Mouse (Mus musculus): ENCODE data around the gene Fth1.
"Not testable (repeated sequence)": the region's sequence is repeated elsewhere in the genome, so short reads cannot be mapped to it uniquely, and the experiment has no call there.

The Fth1 gene

DNA sequence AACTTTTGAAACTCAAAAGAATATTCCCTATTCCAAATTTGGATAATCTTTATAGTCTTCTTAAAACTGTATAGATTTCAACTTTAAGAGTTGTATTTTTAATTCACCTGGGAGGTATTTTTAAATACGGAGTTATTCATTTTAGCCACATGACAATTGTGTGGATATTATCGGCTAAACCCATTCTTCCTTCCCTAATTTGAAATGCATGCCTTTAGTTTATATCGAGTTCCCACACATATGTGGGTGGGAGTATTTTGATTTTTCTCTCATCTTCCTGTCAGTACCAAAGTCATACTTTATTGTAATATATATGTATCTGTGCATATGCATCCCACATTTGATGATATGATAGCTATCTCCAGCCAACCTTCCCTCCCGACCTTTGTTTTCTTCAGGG, at the start of gene Fth1:
Gene Fth1, plus strand, starts transcription at position 341 of the 400 bp plus-strand sequence.
- no peak for DNase-seq (ENCODE audit: low spot score in 2 of 2)

DNA sequence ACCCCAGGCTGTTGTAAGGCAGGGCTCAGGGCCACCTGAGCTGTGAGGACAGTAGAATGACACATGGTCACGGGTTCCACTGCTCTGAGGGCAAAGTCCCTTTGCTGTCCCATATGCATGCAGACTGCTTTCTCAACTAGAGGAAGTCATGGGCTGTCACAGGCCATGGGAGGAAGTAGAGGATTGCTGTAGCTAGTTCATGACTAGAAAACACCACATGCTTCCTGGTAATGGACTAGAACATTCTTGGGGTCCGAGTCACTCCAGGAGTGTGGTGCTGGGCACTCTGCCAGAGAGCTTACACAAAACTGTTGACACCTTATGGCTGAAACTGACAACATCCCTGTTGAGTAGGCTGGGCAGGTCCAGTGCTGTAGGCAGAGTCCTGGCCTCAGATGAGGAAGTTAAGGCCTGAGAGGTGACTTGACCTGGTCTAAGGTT, 49.2 kb upstream of the Fth1 start:
- not testable (repeated sequence) for DNase-seq (ENCODE audit: low spot score in 2 of 2)

DNA sequence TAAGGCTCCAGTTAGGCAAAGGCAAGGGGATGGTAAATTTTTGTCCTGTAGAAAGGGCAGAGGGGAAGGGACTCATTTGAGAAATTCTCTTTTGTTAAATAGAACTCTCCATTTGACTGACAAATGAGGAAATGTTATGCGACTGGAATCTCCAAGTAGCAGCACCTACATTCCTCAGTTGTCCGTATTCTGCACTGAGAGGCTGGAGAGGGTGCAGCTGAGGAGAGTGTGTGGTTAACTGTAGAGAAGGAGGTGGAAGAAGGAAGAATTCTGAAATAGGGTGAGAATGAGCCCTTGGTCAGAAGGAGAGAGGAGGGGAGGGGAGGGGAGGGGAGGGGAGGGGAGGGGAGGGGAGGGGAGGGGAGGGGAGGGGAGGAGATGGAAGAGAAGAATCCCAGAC, 46.5 kb upstream of the Fth1 start:
- DNase-seq (ENCODE audit: low spot score in 2 of 2): no peak

DNA sequence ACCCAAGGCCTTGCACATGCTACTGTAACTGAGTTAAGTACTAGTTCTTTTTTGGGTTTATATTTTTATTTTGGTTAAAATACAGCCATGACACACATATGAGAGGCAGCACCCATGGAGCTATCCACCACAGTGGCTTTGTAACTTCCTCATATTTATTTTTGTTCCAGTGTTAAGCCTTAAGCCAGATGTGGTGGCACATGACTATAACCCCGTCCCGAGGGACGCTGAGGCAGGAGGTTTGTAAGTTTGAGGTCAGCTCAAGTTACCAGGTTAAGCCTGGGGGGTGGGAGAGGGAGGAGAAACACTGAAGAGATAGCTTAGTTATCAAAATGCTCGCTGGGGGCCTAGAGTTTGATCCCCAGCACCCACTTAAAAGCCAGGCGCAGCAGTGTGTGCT, 43.8 kb upstream of the Fth1 start:
- DNase-seq (ENCODE audit: low spot score in 2 of 2): no peak

DNA sequence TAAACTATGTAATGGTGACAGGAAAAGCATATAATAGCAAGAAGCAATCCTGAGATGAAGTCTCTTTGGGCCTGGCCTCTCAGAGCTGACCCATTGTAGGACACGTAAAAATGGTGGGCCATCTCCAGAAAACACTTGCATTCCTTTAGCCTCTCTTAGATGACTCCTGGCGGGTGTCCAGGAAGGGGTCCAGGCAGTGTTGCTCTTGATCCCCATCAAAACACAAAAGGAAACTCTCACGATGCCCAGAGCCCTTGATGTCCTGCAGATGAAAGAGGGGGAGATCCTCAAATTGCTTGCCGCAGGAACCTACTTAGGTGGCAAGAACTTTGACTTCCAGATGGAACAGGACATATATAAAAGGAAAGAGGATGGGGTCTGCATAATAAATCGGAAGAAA, 43.0 kb upstream of the Fth1 start:
- no peak for DNase-seq (ENCODE audit: low spot score in 2 of 2)

DNA sequence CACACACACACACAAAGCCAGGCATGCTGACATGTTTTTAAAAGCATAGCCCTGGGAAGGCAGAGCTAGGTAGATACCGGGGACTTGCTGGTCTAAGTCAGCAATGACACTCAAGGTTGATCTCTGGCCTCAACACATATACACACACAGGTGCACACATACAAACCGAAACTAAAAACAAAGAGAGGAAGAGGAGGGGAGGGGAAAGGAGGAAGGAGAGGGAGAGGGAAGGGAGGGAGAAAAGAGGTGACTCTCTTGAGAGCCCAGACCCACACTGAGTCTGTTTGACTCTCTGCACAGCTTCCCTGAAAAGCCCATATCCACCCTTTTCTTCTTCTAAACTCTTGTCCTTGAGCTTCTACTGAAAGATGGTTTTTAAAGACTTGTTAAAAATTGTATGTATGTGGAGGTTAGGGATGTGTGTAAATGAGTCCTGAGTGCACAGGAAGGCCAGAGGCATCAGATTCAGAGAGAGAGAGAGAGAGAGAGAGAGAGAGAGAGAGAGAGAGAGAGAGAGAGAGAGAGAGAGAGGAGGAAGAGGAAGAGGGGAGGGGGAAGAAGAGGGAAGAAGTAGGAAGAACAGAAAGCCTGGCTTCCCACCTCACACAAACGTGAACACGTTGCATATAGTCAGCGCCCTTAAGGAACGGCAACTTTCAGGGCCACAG, 42.1 kb upstream of the Fth1 start:
- no peak for DNase-seq (ENCODE audit: low spot score in 2 of 2)

DNA sequence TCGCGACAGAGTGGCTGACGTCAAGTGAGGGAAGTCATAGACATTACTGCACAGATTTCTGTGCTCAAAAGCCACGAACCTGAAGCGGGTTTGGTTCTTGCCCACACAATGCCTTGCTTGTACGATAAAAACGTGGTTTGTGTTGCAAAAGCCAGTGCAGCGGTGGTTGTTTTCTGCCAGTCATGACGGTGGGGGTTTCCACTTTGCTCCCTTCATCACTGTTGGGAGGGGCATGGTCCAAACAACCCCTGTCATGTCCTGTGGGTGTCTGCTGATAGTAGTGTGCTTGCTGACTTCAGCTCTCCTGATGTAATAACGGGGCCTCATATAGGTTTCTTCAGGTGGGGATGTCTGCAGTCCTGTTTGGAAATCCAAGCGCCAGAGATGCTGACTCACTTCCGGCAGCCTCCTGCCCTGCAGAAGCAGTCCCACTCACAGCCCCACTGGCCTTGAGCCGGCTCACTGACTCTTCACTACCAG, 41.5 kb upstream of the Fth1 start:
- DNase-seq (ENCODE audit: low spot score in 2 of 2): no peak

DNA sequence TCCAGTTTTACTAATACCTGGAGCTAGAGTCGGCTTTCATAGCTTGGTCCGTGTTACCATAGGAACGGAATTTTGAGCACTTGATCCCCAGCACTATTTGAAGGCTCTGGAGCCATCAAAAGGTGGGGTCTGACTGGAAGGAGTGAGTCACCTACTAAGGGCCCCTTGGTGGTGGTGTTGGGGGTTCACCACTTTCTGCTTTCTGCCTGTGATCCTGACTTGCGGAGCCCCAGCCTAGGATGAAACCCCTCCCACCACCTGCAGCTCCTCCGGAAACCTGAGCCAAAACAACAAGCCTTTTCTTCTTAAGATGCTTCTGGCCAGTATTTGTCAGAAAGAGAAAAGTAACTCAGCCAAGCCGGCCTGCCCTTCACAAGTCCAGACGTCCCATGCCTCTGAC, 40.6 kb upstream of the Fth1 start:
- DNase-seq (ENCODE audit: low spot score in 2 of 2): no peak

DNA sequence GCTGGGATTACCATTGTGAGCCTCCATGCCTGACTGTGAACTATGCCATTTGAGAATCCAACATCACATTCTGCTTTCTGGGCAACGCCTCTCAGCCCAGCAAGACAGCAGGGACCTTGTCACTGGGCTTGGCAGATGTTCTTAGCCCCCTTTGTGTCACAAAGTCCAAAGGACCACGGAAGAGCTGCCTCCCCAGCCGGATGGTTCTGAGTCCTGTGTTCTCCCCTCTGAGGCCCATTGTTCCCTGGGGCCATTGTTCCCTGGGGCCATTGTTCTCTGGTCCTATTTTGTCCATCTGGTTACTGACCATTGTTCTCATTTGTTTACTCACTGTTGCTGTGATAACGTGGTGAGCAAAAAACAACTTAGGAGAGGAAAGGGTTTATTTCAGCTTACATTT, 39.5 kb upstream of the Fth1 start:
- no peak for DNase-seq (ENCODE audit: low spot score in 2 of 2)

DNA sequence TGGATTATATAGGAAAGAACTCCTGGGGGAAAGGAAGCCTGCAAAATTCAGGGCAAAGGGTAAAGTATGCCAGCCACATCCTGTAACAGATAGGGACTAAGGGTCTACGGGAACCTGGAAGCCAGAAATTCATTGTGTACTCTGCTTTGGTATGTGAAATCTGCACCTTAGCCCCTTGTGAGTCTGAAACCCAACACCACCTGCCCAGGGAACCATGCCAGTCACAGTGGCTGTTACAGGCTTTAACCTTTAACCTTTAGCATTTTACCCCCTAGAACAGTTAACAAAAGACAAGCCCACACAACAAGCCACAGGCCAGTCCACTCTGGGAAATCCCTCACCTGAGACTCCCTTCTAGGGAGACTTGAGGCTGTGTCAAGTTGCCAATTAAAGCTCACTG, 38.6 kb upstream of the Fth1 start:
- no peak for DNase-seq (ENCODE audit: low spot score in 2 of 2)

DNA sequence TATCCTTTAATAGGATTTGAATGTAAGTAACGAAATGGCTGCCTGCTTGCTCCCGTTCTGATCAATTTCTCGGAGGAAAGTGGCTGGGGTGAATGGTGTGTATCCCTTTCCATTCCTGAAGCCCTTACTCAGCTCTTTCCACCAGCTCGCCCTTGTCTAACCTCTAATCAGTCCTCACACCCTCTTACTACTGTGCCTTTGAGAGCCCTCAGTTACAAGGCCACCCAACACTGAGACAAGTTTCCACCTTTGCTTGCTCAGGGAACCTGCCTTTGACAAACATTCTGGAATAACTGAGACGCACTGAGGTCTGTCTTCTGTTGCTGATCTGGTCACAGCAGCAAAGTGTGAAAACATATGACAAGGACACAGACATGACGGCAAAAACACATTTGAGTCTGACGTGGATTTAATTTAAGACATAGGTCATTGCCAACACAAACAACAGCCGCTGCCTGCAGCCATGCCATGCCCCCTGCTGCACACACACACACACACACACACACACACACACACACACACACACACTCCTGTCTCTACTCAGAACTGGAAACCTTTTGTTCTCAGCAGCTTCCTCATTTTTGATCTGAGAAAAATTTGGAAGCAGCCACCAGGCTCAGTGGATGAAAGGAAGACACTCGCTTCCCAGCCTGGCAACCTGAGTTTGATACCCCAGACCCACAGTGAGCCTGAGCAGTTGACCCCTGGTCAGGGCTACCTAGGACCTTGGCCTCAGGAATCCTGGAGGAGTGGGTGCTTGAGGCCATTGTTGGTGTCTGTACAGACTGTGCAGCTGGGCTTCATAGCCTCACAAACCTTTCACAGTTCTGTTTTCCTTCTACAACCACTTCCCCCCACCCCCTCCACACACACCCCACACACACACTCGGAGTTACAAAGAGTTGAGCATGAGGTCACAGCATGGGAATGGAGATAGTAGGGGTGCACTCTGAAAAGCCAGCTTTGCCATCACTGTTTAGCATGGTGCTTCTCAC, 37.6 kb upstream of the Fth1 start:
- DNase-seq (ENCODE audit: low spot score in 2 of 2): no peak

DNA sequence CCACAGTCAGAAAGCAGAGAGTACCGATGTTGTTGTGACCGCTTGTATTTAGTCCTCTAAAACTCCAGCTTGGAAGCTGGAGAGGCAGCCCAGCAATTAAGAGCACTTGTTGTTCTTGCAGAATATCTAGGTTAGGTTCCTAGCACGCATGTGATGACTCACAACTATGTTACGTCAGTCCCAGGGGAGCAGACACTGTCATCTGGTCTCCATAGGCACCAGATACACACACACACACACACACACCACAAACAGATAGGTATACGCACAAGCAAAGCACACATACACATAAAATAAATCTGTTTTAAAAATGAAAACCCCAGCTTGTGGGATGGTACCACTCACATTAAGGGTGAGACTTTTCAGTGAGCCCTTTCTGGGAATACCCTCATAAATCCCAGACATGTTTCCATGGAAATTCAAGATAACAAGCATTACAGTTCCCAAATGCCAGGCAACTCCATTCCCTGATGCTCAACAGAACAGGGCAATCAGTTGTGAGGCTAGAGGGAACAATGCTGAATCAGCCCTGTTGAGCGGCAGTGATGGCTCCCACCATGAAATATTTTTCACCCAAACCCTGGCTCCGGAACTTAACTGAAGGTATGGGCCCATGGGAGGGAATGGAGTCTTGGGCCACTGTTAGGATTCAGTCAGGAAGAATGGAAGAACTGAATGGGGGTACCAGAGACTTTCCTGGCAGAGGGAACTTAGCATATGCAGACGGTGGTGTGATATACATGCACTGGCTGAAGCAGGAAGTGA, 34.4 kb upstream of the Fth1 start:
- no peak for DNase-seq (ENCODE audit: low spot score in 2 of 2)

DNA sequence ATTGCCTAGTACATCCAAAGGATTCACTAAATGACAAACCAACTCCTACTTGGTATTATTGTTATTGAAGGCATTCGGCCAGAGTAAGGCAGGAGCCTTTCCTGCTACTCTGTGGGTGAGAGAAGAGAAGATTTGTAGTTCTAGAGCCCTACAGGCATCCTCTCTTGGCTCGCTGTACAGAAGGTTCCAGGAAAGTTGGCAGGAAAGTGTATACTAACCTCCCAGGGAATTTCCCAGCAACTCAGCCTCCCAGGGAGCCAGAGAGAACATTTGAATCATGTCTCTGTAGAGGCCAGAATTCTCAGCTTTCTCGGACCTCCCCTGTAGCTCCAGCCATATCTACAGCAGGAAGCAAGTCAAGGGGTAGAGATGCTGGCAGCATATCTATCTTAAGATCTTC, 33.4 kb upstream of the Fth1 start:
- no peak for DNase-seq (ENCODE audit: low spot score in 2 of 2)

DNA sequence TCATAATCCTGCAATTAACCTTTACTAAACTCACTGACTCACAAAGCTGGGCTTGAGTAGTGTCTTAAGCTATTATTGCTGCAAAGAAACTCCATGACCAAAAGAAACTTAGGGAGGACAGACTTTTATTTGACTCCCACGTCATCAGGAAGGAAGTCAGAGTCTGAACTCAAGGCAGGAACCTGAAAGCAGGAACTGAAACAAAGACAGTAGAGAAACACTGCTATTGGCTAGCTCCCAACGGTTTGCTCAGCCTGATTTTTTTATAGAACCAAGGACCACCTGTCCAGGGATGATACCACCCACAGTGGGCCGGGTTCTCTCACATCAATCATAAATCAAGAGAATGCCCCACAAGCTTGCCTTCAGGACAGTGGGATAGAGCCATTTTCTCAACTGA, 28.0 kb upstream of the Fth1 start:
- DNase-seq (ENCODE audit: low spot score in 2 of 2): no peak

DNA sequence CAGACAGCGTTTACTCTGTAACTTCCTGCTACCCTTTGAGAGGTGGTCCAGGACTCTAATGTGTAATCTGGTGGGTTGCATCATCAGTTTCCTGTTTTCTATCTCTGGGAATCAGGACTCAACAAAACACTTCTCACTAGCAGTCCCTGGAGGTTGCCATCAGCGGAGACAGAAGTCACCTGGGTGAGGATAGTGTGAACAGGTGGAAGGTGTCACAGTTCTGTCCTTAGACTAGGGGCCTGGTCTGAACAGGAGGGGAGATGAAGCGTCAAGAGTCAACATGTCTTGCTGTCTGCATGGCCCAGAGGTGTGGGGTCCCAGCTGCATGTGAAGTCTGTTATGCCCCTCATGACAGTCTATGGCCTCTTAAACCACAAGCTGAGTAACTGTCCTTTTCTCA, 27.5 kb upstream of the Fth1 start:
- no peak for DNase-seq (ENCODE audit: low spot score in 2 of 2)

DNA sequence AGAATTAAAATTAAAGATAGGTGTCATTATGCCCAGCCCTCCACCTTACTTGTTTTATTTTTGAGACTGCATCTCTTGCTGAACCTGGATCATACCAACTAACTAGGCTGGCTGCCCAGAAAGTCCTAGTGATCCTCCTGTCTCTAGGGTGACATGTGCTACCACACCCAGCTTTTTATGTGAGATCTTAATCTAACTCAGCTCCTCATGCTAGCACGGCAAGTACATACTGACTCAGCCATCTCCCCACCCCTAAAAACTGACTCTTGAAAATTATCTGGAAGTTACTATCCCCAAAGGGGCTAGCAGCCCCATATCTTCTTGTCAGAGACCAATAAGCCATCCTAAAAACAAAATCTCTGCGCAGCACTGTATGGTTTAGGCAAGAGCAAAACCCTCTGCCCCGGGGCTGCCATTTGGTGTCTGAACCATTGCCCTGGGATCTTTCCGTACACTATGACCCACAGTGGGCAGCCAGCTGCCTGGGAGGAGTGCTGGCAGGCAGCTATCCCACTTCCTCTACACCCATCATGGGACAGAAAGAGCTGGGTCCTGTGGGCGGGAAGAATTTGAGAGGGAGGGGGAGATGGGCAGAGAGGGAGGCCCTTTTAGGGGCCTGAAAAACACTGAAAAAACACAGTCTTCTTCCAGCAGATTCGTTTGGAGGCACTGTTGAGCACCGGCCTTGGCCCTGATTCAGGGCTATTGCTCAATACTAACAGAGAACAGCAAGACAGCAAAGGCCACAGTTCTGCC, 26.2 kb upstream of the Fth1 start:
- DNase-seq (ENCODE audit: low spot score in 2 of 2): peak in 1 of 2 experiments; percentile 33

DNA sequence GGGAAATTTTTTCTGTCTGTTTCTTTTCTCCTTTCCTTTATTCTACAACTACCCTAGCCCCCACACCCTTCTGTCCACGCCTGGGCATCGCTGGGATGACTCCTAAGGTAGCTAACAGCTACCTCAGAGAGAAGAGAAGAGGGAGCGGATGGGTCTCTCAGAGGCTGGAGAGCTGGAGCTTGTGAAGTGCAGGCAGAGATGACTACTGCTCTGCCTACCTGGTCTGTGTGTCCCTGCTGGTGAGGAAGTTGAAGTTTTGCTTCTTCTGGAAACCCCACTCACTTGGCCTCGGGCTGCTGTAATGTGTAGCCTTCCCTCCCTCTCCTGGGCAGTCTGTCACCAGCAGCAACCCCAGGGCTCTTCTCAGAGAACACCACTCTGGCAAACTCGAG, 25.6 kb upstream of the Fth1 start:
- no peak for DNase-seq (ENCODE audit: low spot score in 2 of 2)

DNA sequence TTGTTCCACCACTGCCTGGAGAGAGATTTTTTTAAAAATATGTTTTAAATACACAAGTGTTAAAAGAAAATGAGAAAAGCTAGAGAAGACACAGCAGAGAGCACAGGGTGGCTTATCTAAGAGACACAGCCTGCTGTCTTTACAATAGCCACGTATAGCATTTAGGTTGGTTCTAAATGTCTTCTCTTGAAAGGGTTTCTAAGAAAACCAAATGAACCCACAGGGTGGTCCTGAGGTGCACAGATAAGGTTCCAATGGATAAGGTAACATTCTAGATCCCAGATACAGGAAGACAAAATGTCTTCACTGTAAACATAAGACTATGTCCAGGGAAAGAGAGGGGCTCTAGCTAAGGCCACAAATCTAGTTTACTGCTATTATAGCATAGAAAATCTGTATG, 25.0 kb upstream of the Fth1 start:
- DNase-seq (ENCODE audit: low spot score in 2 of 2): no peak

DNA sequence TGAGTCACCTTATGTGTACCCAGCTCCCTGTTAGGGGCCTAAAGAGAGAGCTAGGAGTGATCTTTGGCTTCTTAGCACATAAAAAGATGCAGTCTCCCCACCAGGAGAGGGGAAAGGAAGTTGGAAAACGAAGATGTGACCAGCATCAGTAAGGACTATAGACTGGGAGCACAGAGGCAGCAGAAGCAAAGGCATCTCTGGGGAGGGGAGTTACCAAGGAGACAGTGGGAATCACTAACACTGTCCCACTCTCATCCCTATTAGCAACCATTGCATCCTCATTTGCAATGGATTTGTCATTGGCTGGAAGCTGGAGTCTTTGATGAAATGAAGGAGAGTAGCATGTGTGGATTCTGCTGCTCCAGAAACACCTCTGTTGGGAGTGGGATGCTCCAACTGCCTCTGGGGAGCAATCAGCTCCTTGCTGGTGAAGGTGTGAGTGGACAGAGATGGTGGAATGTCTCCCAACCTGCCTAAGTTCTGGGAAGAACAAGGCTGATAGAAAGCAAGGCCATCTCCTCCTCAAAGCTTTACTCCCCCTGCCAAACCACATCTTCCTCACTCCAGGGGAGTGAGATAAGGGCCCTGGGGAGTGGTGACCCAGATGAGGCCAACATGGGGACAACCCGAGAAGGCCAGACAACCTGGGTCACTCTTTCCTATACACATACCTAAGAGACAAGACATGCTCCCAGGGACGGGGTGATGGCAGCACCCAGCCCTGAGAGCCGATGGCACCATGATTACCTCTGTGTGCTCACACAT, 23.6 kb upstream of the Fth1 start:
- no peak for DNase-seq (ENCODE audit: low spot score in 2 of 2)

DNA sequence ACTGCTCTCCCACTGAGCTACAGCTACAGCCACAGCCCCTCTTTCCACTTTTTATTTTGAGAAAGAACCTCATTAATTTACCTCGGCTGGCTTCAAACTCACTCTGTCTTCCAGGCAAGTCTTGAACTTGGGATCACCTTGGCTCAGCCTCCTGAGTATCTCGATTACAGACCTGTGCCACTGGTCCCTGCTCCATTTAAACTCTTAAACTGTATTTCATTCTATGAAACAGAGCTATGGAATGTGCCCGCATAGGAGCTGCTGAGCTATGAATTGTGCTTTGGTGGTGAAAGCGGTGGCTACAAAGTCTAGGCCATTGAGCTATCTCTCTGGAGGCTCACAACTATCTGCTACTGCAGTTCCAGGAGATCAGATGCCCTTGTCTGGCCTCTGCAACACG, 22.4 kb upstream of the Fth1 start:
- DNase-seq (ENCODE audit: low spot score in 2 of 2): no peak

DNA sequence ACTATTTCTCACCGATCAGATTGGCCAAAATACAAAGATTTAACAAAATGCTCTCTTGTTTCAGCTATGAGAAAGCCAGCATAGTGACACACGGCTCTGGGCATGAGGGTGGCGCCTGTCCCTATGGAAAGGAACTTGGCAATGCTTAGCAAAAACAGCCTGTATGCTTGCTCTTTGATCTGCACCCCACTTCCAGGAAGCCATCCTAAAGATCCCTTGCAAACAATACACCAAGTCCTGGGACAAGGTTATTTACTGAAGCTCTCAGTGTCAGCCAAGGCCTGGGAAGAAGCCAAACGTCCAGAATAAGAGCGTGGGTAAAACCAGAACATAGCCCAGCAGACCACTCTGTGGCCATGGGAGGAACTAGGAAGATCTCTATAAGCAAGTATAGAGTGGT, 19.6 kb upstream of the Fth1 start:
- DNase-seq (ENCODE audit: low spot score in 2 of 2): no peak

Data from frontal cortex, postnatal 25 days (tissue).